Mouse (Mus musculus) small intestine, adult 2 months (tissue): Measurements from ENCODE around the gene Pcgf6.

Source experiments
- CTCF ChIP-seq: fragments of 200-500 bp; IDR thresholded peaks from 2 replicates; pipeline ENCODE4 v1.5.1; 2012; ENCODE audit warnings: low read depth, mild to moderate bottlenecking, control low read depth, inconsistent platforms, low read length, moderate library complexity, mixed read lengths; ENCODE audit not compliant: insufficient replicate concordance, insufficient read length; ENCODE audit errors: extremely low read depth
- POLR2A ChIP-seq: fragments of 200-500 bp; IDR thresholded peaks from 2 replicates; pipeline ENCODE4 v1.6.1; 2012; ENCODE audit warnings: low read depth, mild to moderate bottlenecking, control low read depth, inconsistent platforms, low read length, moderate library complexity

GRCm38 (mm10) chr19:47015396-47015795 is 35.3 kb downstream of the Pcgf6 start:
- TF ChIP-seq CTCF: no peak
- TF ChIP-seq POLR2A: no peak
